Mouse (Mus musculus) megakaryocyte, adult 5-6 weeks (primary cell): Measurements from ENCODE around the gene Ccl6. TPM values are rescaled to one million over a fixed set of nuclear protein-coding genes. Genes with fewer than 3 reads are reported as not detected.
"Not testable (repeated sequence)": the region's sequence is repeated elsewhere in the genome, so short reads cannot be mapped to it uniquely, and the experiment has no call there.

ENCODE experiments used
- ATAC-seq: 2 replicates; pipeline ENCODE4 v1.8.0; 2016; ENCODE audit warnings: mild to moderate bottlenecking, inconsistent platforms; ENCODE audit not compliant: poor library complexity, severe bottlenecking
- total RNA-seq, 2 experiments: library from RNA; stranded (forward) in 1 of 2; stranded (reverse) in 1 of 2; fragments of 153-499, 151-499 nt in 1 of 2; fragments of 221-1000, 200-1000 nt in 1 of 2; gene quantifications; 2 replicates each; pipeline versions ENCODE4 v1.2.3 to v1.2.4; 2015 to 2017

The Ccl6 gene
- total RNA-seq, 2 experiments from 2014 or later: 592 to 950 TPM

- no peak for ATAC-seq
These were observed 26.3 kb downstream of the Ccl6 start for GRCm38 (mm10) chr11:83566617-83567016.

- ATAC-seq: no peak
These were observed 29.1 kb downstream of the Ccl6 start for GRCm38 (mm10) chr11:83563754-83564153.

GRCm38 (mm10) chr11:83562311-83562887, 30.5 kb downstream of the Ccl6 start:
- no peak for ATAC-seq

DNA sequence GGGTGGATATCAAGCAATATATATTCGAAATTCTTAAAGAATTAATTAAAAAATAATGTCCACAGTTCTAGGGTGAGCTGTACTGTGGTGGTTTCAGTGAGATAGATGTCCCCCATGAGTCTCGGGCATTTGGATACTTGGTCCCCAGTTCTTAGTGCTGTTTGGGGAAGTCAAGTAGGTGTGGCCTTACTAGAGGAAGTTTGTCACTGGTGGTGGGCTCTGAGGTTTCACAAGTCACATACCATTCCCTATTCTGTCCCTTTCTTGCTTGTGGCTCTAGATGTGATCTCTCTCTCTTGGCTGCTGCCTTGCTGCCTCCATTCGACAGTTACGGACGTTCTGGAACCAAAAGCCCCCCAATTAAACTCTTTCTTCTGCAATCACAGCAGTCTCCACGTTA, 32.5 kb downstream of the Ccl6 start:
- peak; percentile 95 for ATAC-seq

DNA sequence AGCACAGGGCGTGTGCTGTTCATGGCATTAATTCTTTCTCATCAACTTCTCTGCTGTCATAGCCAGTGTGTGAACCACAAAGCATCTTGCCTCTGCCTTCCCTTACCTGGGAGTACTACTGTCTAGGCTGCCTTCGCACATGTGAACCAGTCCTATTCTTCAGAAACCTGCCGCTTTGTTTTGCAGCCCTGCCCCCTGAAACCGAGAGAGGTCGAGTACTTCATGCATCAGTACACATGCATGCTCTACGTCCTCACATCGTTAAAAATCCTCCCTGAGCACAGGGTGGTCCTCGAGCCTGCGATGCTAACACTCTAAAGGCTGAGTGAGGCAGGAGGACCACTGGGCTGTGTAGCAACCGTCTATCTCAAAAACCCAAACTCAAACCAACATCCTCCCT, 35.8 kb downstream of the Ccl6 start:
- ATAC-seq: no peak

- ATAC-seq: peak; percentile 55
These were observed 36.7 kb downstream of the Ccl6 start for GRCm38 (mm10) chr11:83556085-83556781.

- no peak for ATAC-seq
These were observed 41.2 kb downstream of the Ccl6 start for GRCm38 (mm10) chr11:83551668-83552067.

DNA sequence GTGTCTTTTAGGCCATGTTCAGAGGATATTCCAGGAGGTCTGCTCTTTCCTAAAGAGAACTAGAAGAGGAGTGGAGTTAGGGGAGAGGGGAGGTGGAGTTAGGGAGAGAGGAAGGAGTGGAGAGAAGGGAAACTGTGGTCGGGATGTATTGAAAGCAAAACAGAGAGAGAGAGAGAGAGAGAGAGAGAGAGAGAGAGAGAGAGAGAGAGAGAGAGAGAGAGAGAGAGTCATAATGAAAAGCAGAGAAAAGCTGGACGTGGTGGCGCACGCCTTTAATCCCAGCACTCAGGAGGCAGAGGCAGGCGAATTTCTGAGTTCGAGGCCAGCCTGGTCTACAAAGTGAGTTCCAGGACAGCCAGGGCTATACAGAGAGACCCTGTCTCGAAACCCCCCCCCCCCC, 41.9 kb downstream of the Ccl6 start:
- not testable (repeated sequence) for ATAC-seq

- peak; percentile 85 for ATAC-seq
These were observed 42.7 kb downstream of the Ccl6 start for GRCm38 (mm10) chr11:83550186-83550632.

- ATAC-seq: peak; percentile 88
These were observed 48.7 kb downstream of the Ccl6 start for GRCm38 (mm10) chr11:83544214-83544613.

GRCm38 (mm10) chr11:83541415-83541814, 51.5 kb downstream of the Ccl6 start:
- no peak for ATAC-seq

GRCm38 (mm10) chr11:83540931-83541330, 52.0 kb downstream of the Ccl6 start:
- ATAC-seq: peak; percentile 51

DNA sequence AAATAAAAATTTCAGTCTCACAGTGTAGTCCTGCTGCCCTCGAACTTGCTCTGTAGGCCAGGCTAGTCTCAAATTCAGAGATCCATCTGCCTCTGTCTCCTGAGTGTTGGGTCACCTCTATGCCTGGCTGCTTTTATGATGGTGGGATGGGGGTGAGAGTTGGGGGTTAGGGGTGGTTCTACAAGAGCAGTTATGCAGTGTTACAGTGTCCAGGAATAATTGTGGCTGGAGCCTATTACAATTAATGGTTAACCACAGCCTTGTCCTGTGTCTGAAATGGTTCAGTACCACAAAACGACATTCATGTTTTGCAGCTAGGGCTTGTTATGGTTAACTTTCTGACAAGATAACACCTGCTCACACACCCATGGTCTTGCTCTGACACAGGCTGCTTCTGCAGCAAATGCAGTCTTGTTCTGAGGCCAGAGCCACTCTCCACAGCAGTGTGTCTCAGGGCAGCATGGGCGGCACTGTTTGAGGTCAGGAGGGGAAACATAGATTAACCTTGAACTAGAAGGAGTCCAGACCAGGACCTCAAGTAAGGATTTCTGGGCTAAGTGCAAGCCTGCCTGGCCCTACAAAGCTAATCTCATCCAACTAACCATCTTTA, 54.1 kb downstream of the Ccl6 start:
- ATAC-seq: no peak

Other genes with a start within 250 kb of the Ccl6 start
- not detected in 2 replicates for gene Rasl10b, start 183.9 kb downstream of the Ccl6 start, total RNA-seq (2015)
- not detected in 2 replicates for gene Rasl10b, start 183.9 kb downstream of the Ccl6 start, total RNA-seq (2017)
- gene Gas2l2, start 163.6 kb downstream of the Ccl6 start, total RNA-seq (2015): not detected in 2 replicates
- not detected in 2 replicates for gene Gas2l2, start 163.6 kb downstream of the Ccl6 start, total RNA-seq (2017)
- gene 1700020L24Rik, start 155.4 kb downstream of the Ccl6 start, total RNA-seq (2015): 19.7 and 21.4 TPM in 2 replicates
- 44.8 and 55.4 TPM in 2 replicates for gene 1700020L24Rik, start 155.4 kb downstream of the Ccl6 start, total RNA-seq (2017)
- gene Mmp28, start 130.0 kb downstream of the Ccl6 start, total RNA-seq (2015): 6.2 and 8.9 TPM in 2 replicates
- 3.0 and 4.1 TPM in 2 replicates for gene Mmp28, start 130.0 kb downstream of the Ccl6 start, total RNA-seq (2017)
- 44.8 and 54.0 TPM in 2 replicates for gene Taf15, start 120.0 kb downstream of the Ccl6 start, total RNA-seq (2015)
- gene Taf15, start 120.0 kb downstream of the Ccl6 start, total RNA-seq (2017): 37.4 and 39.2 TPM in 2 replicates
- not detected in 2 replicates for gene Heatr9, start 70.9 kb downstream of the Ccl6 start, total RNA-seq (2015)
- gene Heatr9, start 70.9 kb downstream of the Ccl6 start, total RNA-seq (2017): not detected in 2 replicates
- gene Ccl5, start 62.6 kb downstream of the Ccl6 start, total RNA-seq (2015): 32.1 and 70.7 TPM in 2 replicates
- 7.2 and 11.1 TPM in 2 replicates for gene Ccl5, start 62.6 kb downstream of the Ccl6 start, total RNA-seq (2017)
- 447 and 459 TPM in 2 replicates for gene Ccl9, start 14.5 kb downstream of the Ccl6 start, total RNA-seq (2015)
- gene Ccl9, start 14.5 kb downstream of the Ccl6 start, total RNA-seq (2017): 282 and 303 TPM in 2 replicates
- 1.0 TPM in 1 of 2 replicates, not detected in the other for gene Rpl9-ps1, start 52.5 kb upstream of the Ccl6 start, total RNA-seq (2015)
- not detected in 2 replicates for gene Rpl9-ps1, start 52.5 kb upstream of the Ccl6 start, total RNA-seq (2017)
- 299 and 403 TPM in 2 replicates for gene Ccl3, start 56.3 kb upstream of the Ccl6 start, total RNA-seq (2015)
- gene Ccl3, start 56.3 kb upstream of the Ccl6 start, total RNA-seq (2017): 184 and 222 TPM in 2 replicates
- 36.0 and 59.5 TPM in 2 replicates for gene Ccl4, start 69.5 kb upstream of the Ccl6 start, total RNA-seq (2015)
- 36.2 and 51.5 TPM in 2 replicates for gene Ccl4, start 69.5 kb upstream of the Ccl6 start, total RNA-seq (2017)
- 379 and 412 TPM in 2 replicates for gene Wfdc17, start 110.9 kb upstream of the Ccl6 start, total RNA-seq (2015)
- gene Wfdc17, start 110.9 kb upstream of the Ccl6 start, total RNA-seq (2017): 127 and 155 TPM in 2 replicates
- 1.4 and 6.2 TPM in 2 replicates for gene Wfdc18, start 115.9 kb upstream of the Ccl6 start, total RNA-seq (2015)
- gene Wfdc18, start 115.9 kb upstream of the Ccl6 start, total RNA-seq (2017): 1.3 and 3.9 TPM in 2 replicates
- gene Wfdc21, start 153.9 kb upstream of the Ccl6 start, total RNA-seq (2015): 528 and 641 TPM in 2 replicates
- 492 and 635 TPM in 2 replicates for gene Wfdc21, start 153.9 kb upstream of the Ccl6 start, total RNA-seq (2017)
- gene Heatr6, start 160.6 kb upstream of the Ccl6 start, total RNA-seq (2015): 13.0 and 17.0 TPM in 2 replicates
- gene Heatr6, start 160.6 kb upstream of the Ccl6 start, total RNA-seq (2017): 13.2 and 19.8 TPM in 2 replicates